Mouse (Mus musculus) C2C12 (cell line): Measurements from ENCODE around the gene Pcbp4.

Experiments used
- CTCF ChIP-seq: IDR thresholded peaks from one replicate; pipeline ENCODE4 v1.5.1; 2011; ENCODE audit not compliant: control insufficient read depth, insufficient read depth, insufficient read length
- FOSL1 ChIP-seq: IDR thresholded peaks from one replicate; pipeline ENCODE4 v1.8.0; 2011; ENCODE audit warnings: mild to moderate bottlenecking, low read length; ENCODE audit not compliant: poor library complexity, insufficient read depth, severe bottlenecking
- MAX ChIP-seq: IDR thresholded peaks from one replicate; pipeline ENCODE4 v1.6.1; 2011; ENCODE audit warnings: mild to moderate bottlenecking, control low read depth
- MYOD1 ChIP-seq: IDR thresholded peaks from one replicate; pipeline ENCODE4 v1.6.1; 2011; ENCODE audit warnings: low read depth; ENCODE audit not compliant: control insufficient read depth, insufficient read length
- USF1 ChIP-seq: IDR thresholded peaks from one replicate; pipeline ENCODE4 v1.6.1; 2011; ENCODE audit warnings: low read depth, mild to moderate bottlenecking, control low read depth, moderate library complexity

- TF ChIP-seq USF1, result no peak
- no peak for TF ChIP-seq FOSL1
- no peak for TF ChIP-seq CTCF
- no peak for TF ChIP-seq MAX
- TF ChIP-seq MYOD1, result no peak
Measured at GRCm38 (mm10) chr9:106451298-106451697, 1.8 kb upstream of the Pcbp4 start.
